Mouse (Mus musculus) R1 (cell line): Measurements from ENCODE around the gene Epha8.

ENCODE experiments used
- DNase-seq: peaks from one replicate; pipeline ENCODE4 v3.0.0-alpha.2; 2018; ENCODE audit warnings: low read depth, low spot score

Gene Epha8

GRCm38 (mm10) chr4:136907033-136907432, 49.6 kb downstream of the Epha8 start:
- DNase-seq, result peak; percentile 81

- DNase-seq, result peak; percentile 33
These were observed 51.7 kb downstream of the Epha8 start for GRCm38 (mm10) chr4:136904767-136905539.

GRCm38 (mm10) chr4:136899154-136899553, 57.5 kb downstream of the Epha8 start:
- peak; percentile 58 for DNase-seq

GRCm38 (mm10) chr4:136898637-136899036, 58.0 kb downstream of the Epha8 start, which contains the start of gene C1qa:
TSS of gene C1qa (minus strand) at chr4:136898803.
- no peak for DNase-seq

GRCm38 (mm10) chr4:136898084-136898598, 58.5 kb downstream of the Epha8 start:
- no peak for DNase-seq

GRCm38 (mm10) chr4:136896461-136896860, 60.2 kb downstream of the Epha8 start:
- DNase-seq, result no peak

GRCm38 (mm10) chr4:136895861-136896260, 60.8 kb downstream of the Epha8 start:
- DNase-seq, result peak; percentile 31

- DNase-seq, result no peak
These were observed 61.8 kb downstream of the Epha8 start for GRCm38 (mm10) chr4:136894821-136895220.

- peak; percentile 41 for DNase-seq
These were observed 62.7 kb downstream of the Epha8 start for GRCm38 (mm10) chr4:136893691-136894543.

GRCm38 (mm10) chr4:136892811-136893210, 63.8 kb downstream of the Epha8 start, which contains the start of gene C1qc:
TSS of gene C1qc (minus strand) at chr4:136893065.
- DNase-seq, result no peak

GRCm38 (mm10) chr4:136892371-136892770, 64.2 kb downstream of the Epha8 start:
- DNase-seq, result no peak

- DNase-seq, result no peak
These were observed 65.5 kb downstream of the Epha8 start for GRCm38 (mm10) chr4:136891115-136891514.

- DNase-seq, result no peak
These were observed 66.6 kb downstream of the Epha8 start for GRCm38 (mm10) chr4:136889981-136890380.

GRCm38 (mm10) chr4:136887714-136888113, 68.9 kb downstream of the Epha8 start:
- DNase-seq, result no peak

GRCm38 (mm10) chr4:136886101-136886500, 70.5 kb downstream of the Epha8 start, which contains the start of gene C1qb:
TSS of gene C1qb (minus strand) at chr4:136886187.
- no peak for DNase-seq
